Mouse (Mus musculus) liver, embryonic 15.5 days (tissue): ENCODE results near the gene Pdcd6ip. TPM values are rescaled to one million over a fixed set of nuclear protein-coding genes. Genes with fewer than 3 reads are reported as not detected.

Experiments
- ATAC-seq: fragments of 200-750 bp; cut with Nextera tagmentation; 2 replicates; pipeline ENCODE4 v1.8.0; 2017; ENCODE audit warnings: moderate number of reproducible peaks, mild to moderate bottlenecking, moderate library complexity; ENCODE audit not compliant: insufficient read depth
- H3K27ac ChIP-seq: fragments of 300-500 bp; sonication (generic); replicated peaks from 2 replicates; pipeline ENCODE4 v1.5.1; 2015; ENCODE audit warnings: mild to moderate bottlenecking, inconsistent platforms
- H3K27me3 ChIP-seq: fragments of 300-500 bp; sonication (generic); 2 replicates; pipeline ENCODE4 v1.6.1; 2015; ENCODE audit warnings: mild to moderate bottlenecking, inconsistent platforms
- H3K36me3 ChIP-seq: fragments of 300-500 bp; sonication (generic); replicated peaks from 2 replicates; pipeline ENCODE4 v1.6.1; 2015; ENCODE audit warnings: moderate library complexity, mild to moderate bottlenecking, inconsistent platforms
- H3K4me1 ChIP-seq: fragments of 300-500 bp; sonication (generic); replicated peaks from 2 replicates; pipeline ENCODE4 v1.6.1; 2015; ENCODE audit warnings: inconsistent platforms
- H3K4me2 ChIP-seq: fragments of 300-500 bp; sonication (generic); 2 replicates; pipeline ENCODE4 v1.6.1; 2015; ENCODE audit warnings: moderate library complexity, mild to moderate bottlenecking, inconsistent platforms
- H3K4me3 ChIP-seq: fragments of 300-500 bp; sonication (generic); replicated peaks from 2 replicates; pipeline ENCODE4 v1.5.1; 2015; ENCODE audit warnings: mild to moderate bottlenecking, inconsistent platforms
- H3K9ac ChIP-seq: fragments of 300-500 bp; sonication (generic); 2 replicates; pipeline ENCODE4 v1.6.1; 2015; ENCODE audit warnings: moderate library complexity, mild to moderate bottlenecking, inconsistent platforms
- H3K9me3 ChIP-seq: fragments of 300-500 bp; sonication (generic); replicated peaks from 2 replicates; pipeline ENCODE4 v1.6.1; 2016; ENCODE audit warnings: inconsistent platforms
- WGBS: fragments of 180-500 bp; shearing (Covaris S2); methylation state at CpG from one replicate; pipeline ENCODE4 v1.1.7; 2015; ENCODE audit warnings: mixed read lengths; ENCODE audit not compliant: insufficient replicate concordance; 5-methylcytosine and 5-hydroxymethylcytosine counted together
- polyA plus RNA-seq: library from polyadenylated mRNA; unstranded; fragments of >200 nt; fragmentation: Nextera tagmentation; extraction: Ambion mirVana; gene quantifications from 2 replicates; pipeline ENCODE4 v1.2.1, GENCODE M21; 2015

Gene Pdcd6ip
- polyA plus RNA-seq, 1 experiment from 2014 or later = 39.5 TPM

DNA sequence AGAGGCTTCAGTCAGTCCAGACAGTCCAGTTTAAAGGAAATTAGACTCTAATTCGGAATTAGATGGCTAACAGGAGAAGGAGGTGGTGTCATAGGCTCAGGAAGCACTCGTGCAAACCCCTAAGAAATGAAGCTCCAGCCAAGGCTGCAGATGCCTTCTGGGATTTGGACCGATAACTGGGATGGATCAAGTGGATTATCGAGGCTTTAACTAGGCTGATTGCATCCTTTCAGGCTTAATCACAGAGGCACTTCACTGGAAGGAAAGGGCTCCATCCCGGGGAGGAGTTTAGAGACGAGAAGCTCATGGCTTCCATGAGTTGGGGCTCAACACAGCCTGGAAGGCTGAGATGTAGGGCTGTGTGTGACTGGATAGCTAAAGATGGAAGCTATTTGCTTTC lies 84.0 kb downstream of the Pdcd6ip start:
- Histone ChIP-seq H3K4me2 (no peak overlapping the region), H3K36me3 (no peaks in the 10 kb centered on the region), H3K4me1 (no peaks in the 10 kb centered on the region), H3K9me3 (no peaks in the 10 kb centered on the region), H3K9ac (no peak overlapping the region), H3K27me3 (no peaks in the 10 kb centered on the region), H3K4me3 (no peak overlapping the region), H3K27ac (no peak overlapping the region)
- 58% methylated on average over 6 of the region's 6 CpGs for WGBS
- ATAC-seq = no peak

DNA sequence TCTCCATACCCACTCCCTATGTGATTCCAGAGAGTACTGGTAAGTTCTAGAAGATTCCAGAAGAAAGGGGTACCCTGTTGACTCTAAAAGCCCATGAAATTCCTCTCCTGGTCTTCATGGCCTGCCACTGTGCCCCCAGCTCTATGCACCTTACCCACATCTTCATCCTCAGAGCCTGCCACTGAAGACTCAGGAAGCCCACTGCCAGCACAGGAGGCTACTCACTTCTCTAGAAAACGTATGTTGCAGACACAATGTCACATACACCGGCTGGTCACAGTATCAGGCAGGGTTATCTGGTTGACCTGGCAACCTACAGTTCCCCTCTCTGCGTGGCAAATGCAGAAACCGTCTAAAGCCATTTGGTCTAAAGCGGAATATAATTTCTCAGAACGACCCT lies 91.0 kb downstream of the Pdcd6ip start:
- Histone ChIP-seq H3K4me2 (no peak overlapping the region), H3K9me3 (no peaks in the 10 kb centered on the region), H3K4me3 (no peak overlapping the region), H3K9ac (no peak overlapping the region), H3K27me3 (no peaks in the 10 kb centered on the region), H3K36me3 (no peaks in the 10 kb centered on the region), H3K4me1 (no peaks in the 10 kb centered on the region), H3K27ac (no peak overlapping the region)
- ATAC-seq = no peak
- WGBS = 55% methylated on average over 6 of the region's 6 CpGs

DNA sequence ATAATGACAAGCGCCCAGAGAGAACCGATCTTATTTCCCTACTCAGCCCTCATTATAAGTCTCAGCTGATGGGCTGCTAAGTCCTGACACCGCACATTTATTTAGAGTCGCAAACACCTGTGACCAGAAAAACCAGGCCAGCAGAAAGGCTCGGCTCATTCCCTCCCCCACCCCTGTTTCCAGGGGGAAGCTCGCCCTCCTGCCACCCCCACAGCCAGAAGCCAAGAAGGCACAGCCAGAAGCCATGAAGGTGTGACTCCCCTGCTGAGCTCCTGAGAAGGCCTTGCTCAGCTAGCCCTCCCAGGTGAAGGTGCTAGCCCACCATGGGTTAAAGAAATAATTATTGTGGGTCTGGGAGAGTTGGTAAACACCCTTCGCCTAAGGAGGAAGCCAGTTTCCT lies 97.3 kb downstream of the Pdcd6ip start:
- ATAC-seq = no peak
- H3K27me3 ChIP-seq = no peaks in the 10 kb centered on the region
- H3K9me3 ChIP-seq = no peaks in the 10 kb centered on the region
- no peak overlapping the region for H3K9ac ChIP-seq
- H3K4me3 ChIP-seq = no peak overlapping the region
- no peaks in the 10 kb centered on the region for H3K4me1 ChIP-seq
- whole genome bisulfite sequencing = 48% methylated on average over 7 of the region's 7 CpGs
- no peak overlapping the region for H3K27ac ChIP-seq
- H3K4me2 ChIP-seq = no peak overlapping the region
- H3K36me3 ChIP-seq = no peaks in the 10 kb centered on the region

DNA sequence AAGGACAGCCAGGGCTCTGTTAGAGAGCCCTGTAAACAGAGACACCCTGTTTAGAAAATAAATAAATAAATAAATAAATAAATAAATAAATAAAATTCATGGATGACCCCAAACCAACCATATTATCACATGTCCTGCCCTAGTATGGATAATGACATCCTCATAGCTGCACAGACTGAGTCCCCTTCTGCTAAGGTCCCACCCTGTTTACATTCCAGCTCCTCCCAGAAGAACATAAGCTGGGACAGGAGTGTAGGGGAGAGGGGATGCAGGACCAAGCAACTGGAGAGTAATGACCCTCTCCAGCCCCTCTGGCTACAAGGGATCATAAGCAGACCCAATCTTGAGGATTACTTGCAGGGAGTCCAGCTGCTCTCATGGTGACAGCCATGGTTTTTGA lies 105.9 kb downstream of the Pdcd6ip start:
- H3K27me3 ChIP-seq = no peaks in the 10 kb centered on the region
- no peak overlapping the region for H3K4me2 ChIP-seq
- no peaks in the 10 kb centered on the region for H3K36me3 ChIP-seq
- H3K9ac ChIP-seq = no peak overlapping the region
- peaks cover 2% of the 10 kb centered on the region; the same call in 1 of the 2 replicates for H3K9me3 ChIP-seq
- H3K4me3 ChIP-seq = no peak overlapping the region
- H3K27ac ChIP-seq = no peak overlapping the region
- no peaks in the 10 kb centered on the region for H3K4me1 ChIP-seq
- no peak for ATAC-seq

Other genes starting within 250 kb of the Pdcd6ip start
- gene Clasp2, start 33.2 kb upstream of the Pdcd6ip start, polyA plus RNA-seq = 8.6 and 9.9 TPM in 2 replicates
- gene Ubp1, start 222.7 kb upstream of the Pdcd6ip start, polyA plus RNA-seq = 49.8 and 51.8 TPM in 2 replicates